Mouse (Mus musculus): ENCODE results near the gene Taok3. TPM values are rescaled to one million over a fixed set of nuclear protein-coding genes. Genes with fewer than 3 reads are reported as not detected.

Taok3 gene
- polyA plus RNA-seq, 1 experiment from 2014 or later, result 19.7 TPM

DNA sequence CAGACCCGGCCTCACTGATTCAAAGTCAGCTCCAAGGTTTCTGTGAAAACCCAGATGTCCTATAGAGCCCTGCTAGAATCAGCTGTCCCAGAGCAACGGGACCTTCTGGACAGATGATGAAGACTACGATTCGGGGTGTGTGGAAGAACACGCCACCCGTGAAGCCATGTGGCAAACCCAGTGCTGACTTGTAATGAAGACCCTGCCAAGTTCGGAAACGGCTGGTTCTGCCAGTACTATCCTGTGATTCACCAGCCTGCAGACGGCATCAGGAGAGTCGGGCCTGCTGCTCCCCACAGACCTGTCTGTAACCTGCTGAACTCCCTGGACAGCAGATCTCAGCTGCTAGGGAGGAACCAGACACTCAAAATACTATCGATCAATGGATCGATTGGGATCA lies 15.6 kb upstream of the Taok3 start:
- WGBS, result 92% methylated on average over 12 of the region's 12 CpGs
- Histone ChIP-seq H3K36me3 (ENCODE audit: control insufficient read depth, insufficient read depth, low read length) (peaks cover 28% of the 10 kb centered on the region), H3K4me1 (ENCODE audit: control insufficient read depth, insufficient read depth, low read length) (no peaks in the 10 kb centered on the region)

DNA sequence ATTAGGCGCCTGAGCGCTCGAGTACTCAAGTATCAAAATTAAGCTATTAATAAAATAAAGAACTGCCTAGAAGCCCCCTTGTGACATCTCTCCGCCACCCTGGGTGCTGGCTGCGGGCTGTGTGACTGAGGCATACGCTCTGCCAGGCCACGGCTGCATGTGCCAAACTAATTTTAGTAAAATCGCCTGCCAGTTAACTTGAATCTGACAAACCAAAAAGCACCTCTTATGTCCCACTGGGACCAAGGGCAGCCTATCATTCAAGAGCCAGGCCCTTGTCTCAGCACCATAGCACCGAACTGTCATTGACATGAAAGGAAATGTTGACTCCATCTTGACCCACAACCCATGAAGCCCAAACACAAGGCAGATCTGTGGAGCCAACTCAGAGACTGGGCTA lies 14.2 kb upstream of the Taok3 start:
- Histone ChIP-seq H3K9ac (ENCODE audit: low read length) (no peak overlapping the region), H3K4me1 (ENCODE audit: control insufficient read depth, insufficient read depth, low read length) (no peaks in the 10 kb centered on the region), H3K4me3 (ENCODE audit: low read depth, low read length) (no peak overlapping the region), H3K27ac (ENCODE audit: low read depth, low read length) (no peak overlapping the region), H3K27me3 (ENCODE audit: control insufficient read depth, insufficient read depth, low read length) (no peaks in the 10 kb centered on the region), H3K9me3 (ENCODE audit: control insufficient read depth, low read length) (no peaks in the 10 kb centered on the region), H3K36me3 (ENCODE audit: control insufficient read depth, insufficient read depth, low read length) (peaks cover 20% of the 10 kb centered on the region), H3K4me2 (no peak overlapping the region)
- WGBS, result 97% methylated on average over 9 of the region's 9 CpGs
- DNase-seq (ENCODE audit: low spot score, missing footprints), result peak; percentile 41
- ATAC-seq (ENCODE audit: low FRiP score), result no peak

More for the DNA sequence above, 15.6 kb upstream of the Taok3 start:
- no peaks in the 10 kb centered on the region for H3K9me3 ChIP-seq (ENCODE audit: control insufficient read depth, low read length)
- no peaks in the 10 kb centered on the region for H3K27me3 ChIP-seq (ENCODE audit: control insufficient read depth, insufficient read depth, low read length)
- no peak overlapping the region for H3K4me3 ChIP-seq (ENCODE audit: low read depth, low read length)
- DNase-seq (ENCODE audit: low spot score, missing footprints), result peak; percentile 28
- no peak for ATAC-seq (ENCODE audit: low FRiP score)
- no peak overlapping the region for H3K27ac ChIP-seq (ENCODE audit: low read depth, low read length)
- H3K9ac ChIP-seq (ENCODE audit: low read length), result no peak overlapping the region
- no peak overlapping the region for H3K4me2 ChIP-seq

DNA sequence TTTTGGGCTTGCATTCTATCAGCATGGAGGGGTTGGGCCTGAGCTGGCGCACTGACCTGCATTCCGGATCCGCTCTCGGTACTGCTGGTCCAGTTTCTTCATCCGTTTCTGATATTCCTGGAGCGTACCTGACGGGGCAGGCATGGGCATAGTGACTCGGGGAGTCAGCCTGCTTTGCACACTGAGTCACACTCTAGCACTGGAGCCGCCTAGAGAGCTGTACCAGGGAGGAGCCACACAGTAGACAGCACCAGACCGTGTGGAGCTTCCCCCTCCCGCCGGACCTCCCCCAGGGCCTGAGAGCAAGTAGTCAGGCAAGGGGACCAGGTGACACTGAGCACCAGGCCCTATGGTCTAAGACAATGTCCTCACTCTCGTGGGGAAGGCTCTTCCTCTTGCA lies 11.6 kb upstream of the Taok3 start:
- Histone ChIP-seq H3K4me3 (ENCODE audit: low read depth, low read length) (no peak overlapping the region), H3K9ac (ENCODE audit: low read length) (no peak overlapping the region), H3K9me3 (ENCODE audit: control insufficient read depth, low read length) (no peaks in the 10 kb centered on the region), H3K27ac (ENCODE audit: low read depth, low read length) (no peak overlapping the region), H3K27me3 (ENCODE audit: control insufficient read depth, insufficient read depth, low read length) (no peaks in the 10 kb centered on the region), H3K4me1 (ENCODE audit: control insufficient read depth, insufficient read depth, low read length) (no peaks in the 10 kb centered on the region), H3K36me3 (ENCODE audit: control insufficient read depth, insufficient read depth, low read length) (peaks cover 33% of the 10 kb centered on the region), H3K4me2 (no peak overlapping the region)
- DNase-seq (ENCODE audit: low spot score, missing footprints), result no peak
- WGBS, result 97% methylated on average over 13 of the region's 13 CpGs
- no peak for ATAC-seq (ENCODE audit: low FRiP score)

DNA sequence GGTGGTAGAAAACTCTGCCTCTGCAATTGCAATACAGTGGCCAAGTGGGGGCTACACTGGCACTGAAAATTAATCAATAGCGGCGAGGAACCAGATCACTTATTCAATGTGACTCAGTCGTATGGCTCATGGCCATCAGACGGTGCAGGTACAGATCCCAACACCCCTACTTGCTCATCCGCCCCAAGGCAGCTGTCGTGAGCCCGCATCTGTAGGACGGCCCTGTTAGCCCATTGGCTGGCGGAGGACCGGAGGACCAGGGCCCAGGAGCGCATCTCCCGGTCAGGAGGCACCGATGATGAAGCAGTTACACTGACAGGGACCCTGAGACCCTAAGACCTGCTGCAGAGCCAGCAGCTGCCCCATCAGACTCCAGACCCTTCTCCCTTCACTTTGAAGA lies 11.2 kb upstream of the Taok3 start:
- Histone ChIP-seq H3K4me2 (no peak overlapping the region), H3K27me3 (ENCODE audit: control insufficient read depth, insufficient read depth, low read length) (no peaks in the 10 kb centered on the region), H3K36me3 (ENCODE audit: control insufficient read depth, insufficient read depth, low read length) (peaks cover 33% of the 10 kb centered on the region), H3K4me1 (ENCODE audit: control insufficient read depth, insufficient read depth, low read length) (no peaks in the 10 kb centered on the region), H3K9me3 (ENCODE audit: control insufficient read depth, low read length) (no peaks in the 10 kb centered on the region), H3K9ac (ENCODE audit: low read length) (no peak overlapping the region), H3K4me3 (ENCODE audit: low read depth, low read length) (no peak overlapping the region), H3K27ac (ENCODE audit: low read depth, low read length) (no peak overlapping the region)
- no peak for DNase-seq (ENCODE audit: low spot score, missing footprints)
- no peak for ATAC-seq (ENCODE audit: low FRiP score)
- 96% methylated on average over 13 of the region's 13 CpGs for WGBS

DNA sequence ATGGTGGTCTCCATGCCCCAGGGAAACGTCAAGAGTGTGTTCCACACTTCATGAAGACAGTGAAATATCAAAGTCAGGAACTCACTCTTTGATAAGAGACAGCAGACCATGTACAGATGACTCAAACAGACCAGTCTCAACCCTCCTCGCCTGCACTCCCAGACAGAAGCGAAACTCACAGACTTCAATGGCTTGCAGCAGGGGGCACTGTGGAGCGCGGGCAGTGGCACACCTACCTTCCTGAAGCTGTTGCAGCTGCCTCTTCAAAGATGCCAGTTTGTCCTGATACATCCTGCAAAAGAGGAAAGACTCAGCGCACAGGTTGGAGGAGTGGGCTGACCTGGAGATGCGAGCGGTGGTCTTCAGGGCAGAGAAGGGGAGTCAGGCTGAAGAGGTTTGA lies 10.4 kb upstream of the Taok3 start:
- Histone ChIP-seq H3K9me3 (ENCODE audit: control insufficient read depth, low read length) (no peaks in the 10 kb centered on the region), H3K4me1 (ENCODE audit: control insufficient read depth, insufficient read depth, low read length) (no peaks in the 10 kb centered on the region), H3K4me2 (no peak overlapping the region), H3K36me3 (ENCODE audit: control insufficient read depth, insufficient read depth, low read length) (peaks cover 30% of the 10 kb centered on the region), H3K9ac (ENCODE audit: low read length) (no peak overlapping the region), H3K27me3 (ENCODE audit: control insufficient read depth, insufficient read depth, low read length) (no peaks in the 10 kb centered on the region), H3K27ac (ENCODE audit: low read depth, low read length) (no peak overlapping the region), H3K4me3 (ENCODE audit: low read depth, low read length) (no peak overlapping the region)
- 86% methylated on average over 8 of the region's 8 CpGs for WGBS
- DNase-seq (ENCODE audit: low spot score, missing footprints) (peak; percentile 83), ATAC-seq (ENCODE audit: low FRiP score) (no peak)

DNA sequence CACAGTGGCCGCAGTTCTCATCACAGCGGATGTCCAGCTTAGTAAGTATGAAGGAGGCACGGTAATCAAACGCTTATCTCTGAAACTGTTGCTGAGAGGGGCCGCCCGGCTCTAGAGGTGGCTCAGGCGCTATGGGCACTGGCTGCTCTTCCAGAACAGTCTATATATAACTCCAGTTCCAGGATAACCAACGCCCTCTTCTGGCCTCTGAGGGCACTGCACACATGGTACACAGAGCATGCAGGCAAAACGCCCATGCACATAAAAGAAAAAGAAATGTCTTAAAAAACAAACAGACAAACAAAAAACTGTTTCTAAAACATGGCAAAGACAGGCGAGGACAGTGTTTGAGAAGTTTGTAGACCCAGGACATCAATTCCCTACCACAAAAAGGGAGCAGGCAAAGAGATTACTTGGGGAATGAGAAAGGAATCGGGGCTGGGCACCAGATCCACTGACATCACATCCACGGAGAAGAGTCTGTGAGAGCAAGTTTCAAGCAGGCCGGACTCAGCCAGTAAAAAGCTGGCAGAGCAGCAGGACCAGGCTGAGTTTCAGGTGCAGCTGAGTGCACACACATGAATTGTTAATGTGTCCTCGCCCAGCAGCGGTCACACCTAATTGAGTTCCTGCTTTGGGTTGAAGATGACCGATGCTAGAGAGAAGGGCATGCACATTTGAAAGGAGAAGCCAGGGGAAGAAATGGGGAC lies 8.7 kb upstream of the Taok3 start:
- Histone ChIP-seq H3K4me1 (ENCODE audit: control insufficient read depth, insufficient read depth, low read length) (no peaks in the 10 kb centered on the region), H3K27me3 (ENCODE audit: control insufficient read depth, insufficient read depth, low read length) (no peaks in the 10 kb centered on the region), H3K4me2 (no peak overlapping the region), H3K4me3 (ENCODE audit: low read depth, low read length) (no peak overlapping the region), H3K9me3 (ENCODE audit: control insufficient read depth, low read length) (no peaks in the 10 kb centered on the region), H3K36me3 (ENCODE audit: control insufficient read depth, insufficient read depth, low read length) (peaks cover 23% of the 10 kb centered on the region), H3K9ac (ENCODE audit: low read length) (no peak overlapping the region), H3K27ac (ENCODE audit: low read depth, low read length) (no peak overlapping the region)
- ATAC-seq (ENCODE audit: low FRiP score) (no peak), DNase-seq (ENCODE audit: low spot score, missing footprints) (peak; percentile 57)
- 91% methylated on average over 16 of the region's 16 CpGs for WGBS

DNA sequence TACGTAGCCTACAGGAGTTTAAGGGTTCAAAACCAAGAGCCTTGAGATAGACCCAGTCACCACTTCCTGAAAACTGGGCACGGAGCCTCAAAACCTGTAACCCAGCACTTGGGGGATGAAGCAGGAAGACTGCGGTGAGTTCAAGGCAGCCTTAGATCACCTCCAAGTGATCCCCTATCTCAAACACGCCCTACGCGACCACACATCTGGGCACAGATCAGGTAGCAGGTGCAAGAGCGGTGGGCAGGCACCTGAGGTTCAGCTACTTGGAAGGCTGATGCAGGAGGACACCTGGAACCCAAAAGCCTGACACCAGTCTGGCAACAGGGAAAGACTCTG lies 8.2 kb upstream of the Taok3 start:
- Histone ChIP-seq H3K27me3 (ENCODE audit: control insufficient read depth, insufficient read depth, low read length) (no peaks in the 10 kb centered on the region), H3K9me3 (ENCODE audit: control insufficient read depth, low read length) (no peaks in the 10 kb centered on the region), H3K4me2 (no peak overlapping the region), H3K27ac (ENCODE audit: low read depth, low read length) (no peak overlapping the region), H3K9ac (ENCODE audit: low read length) (no peak overlapping the region), H3K4me3 (ENCODE audit: low read depth, low read length) (no peak overlapping the region), H3K36me3 (ENCODE audit: control insufficient read depth, insufficient read depth, low read length) (peaks cover 21% of the 10 kb centered on the region), H3K4me1 (ENCODE audit: control insufficient read depth, insufficient read depth, low read length) (no peaks in the 10 kb centered on the region)
- DNase-seq (ENCODE audit: low spot score, missing footprints), result no peak
- ATAC-seq (ENCODE audit: low FRiP score), result no peak
- 96% methylated on average over 7 of the region's 7 CpGs for WGBS

DNA sequence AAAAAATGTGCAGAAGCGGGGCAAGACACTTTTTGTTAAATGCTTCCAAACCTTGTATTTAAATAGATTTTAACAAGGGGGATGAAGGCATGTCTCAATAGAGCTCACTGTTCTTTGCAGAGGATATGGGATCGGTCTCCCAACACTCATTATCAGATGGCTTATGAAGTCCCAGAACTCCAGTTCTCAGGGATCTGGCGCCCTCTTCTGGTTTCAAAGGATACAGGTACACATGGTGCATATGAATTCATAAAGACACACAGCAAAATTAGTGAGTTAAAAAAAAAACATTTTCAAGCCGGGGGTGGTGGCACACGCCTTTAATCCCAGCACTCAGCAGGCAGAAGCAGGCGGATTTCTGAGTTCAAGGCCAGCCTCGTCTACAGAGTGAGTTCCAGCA lies 6.6 kb upstream of the Taok3 start:
- Histone ChIP-seq H3K4me2 (no peak overlapping the region), H3K36me3 (ENCODE audit: control insufficient read depth, insufficient read depth, low read length) (peaks cover 12% of the 10 kb centered on the region; the same call in 1 of the 2 replicates), H3K9ac (ENCODE audit: low read length) (no peak overlapping the region), H3K9me3 (ENCODE audit: control insufficient read depth, low read length) (no peaks in the 10 kb centered on the region), H3K27me3 (ENCODE audit: control insufficient read depth, insufficient read depth, low read length) (no peaks in the 10 kb centered on the region), H3K4me3 (ENCODE audit: low read depth, low read length) (no peak overlapping the region), H3K4me1 (ENCODE audit: control insufficient read depth, insufficient read depth, low read length) (no peaks in the 10 kb centered on the region), H3K27ac (ENCODE audit: low read depth, low read length) (no peak overlapping the region)
- ATAC-seq (ENCODE audit: low FRiP score), result no peak
- 92% methylated on average over 7 of the region's 7 CpGs for WGBS
- peak; percentile 65 for DNase-seq (ENCODE audit: low spot score, missing footprints)

DNA sequence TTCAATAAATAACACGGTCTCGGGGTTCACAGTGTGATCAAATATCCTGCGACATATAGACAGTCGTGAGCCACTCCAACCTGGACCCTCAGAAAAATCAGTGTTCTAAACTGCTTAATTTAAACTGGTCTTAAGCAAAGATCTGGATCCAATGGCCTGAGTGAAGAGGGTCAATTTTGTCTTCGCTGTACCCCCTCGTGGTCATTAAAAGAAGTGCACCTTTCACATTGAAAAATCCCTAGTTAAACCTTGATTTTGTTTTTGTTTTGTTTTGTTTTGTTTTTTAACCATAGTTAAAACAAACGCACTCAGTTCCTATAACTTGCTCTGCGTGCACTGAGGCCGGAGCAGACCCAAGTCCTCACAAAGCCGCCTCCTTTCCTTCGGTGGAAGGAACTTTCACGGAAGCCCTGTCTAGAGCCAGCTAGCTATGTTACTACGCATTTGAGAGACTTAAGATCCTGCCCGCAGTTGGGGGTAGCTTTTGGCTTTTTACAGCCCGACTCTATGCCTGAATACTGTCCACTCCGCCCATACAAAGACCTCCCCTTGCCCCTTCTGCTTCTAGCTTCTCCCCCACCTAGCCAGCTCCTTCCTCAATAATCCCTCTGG lies 5.2 kb upstream of the Taok3 start:
- Histone ChIP-seq H3K4me2 (peak overlapping the region; percentile 88), H3K9ac (ENCODE audit: low read length) (peak overlapping the region; percentile 87), H3K4me1 (ENCODE audit: control insufficient read depth, insufficient read depth, low read length) (peaks cover 3% of the 10 kb centered on the region; the same call in 1 of the 2 replicates), H3K36me3 (ENCODE audit: control insufficient read depth, insufficient read depth, low read length) (peaks cover 12% of the 10 kb centered on the region; the same call in 1 of the 2 replicates), H3K27me3 (ENCODE audit: control insufficient read depth, insufficient read depth, low read length) (no peaks in the 10 kb centered on the region), H3K27ac (ENCODE audit: low read depth, low read length) (no peak overlapping the region), H3K4me3 (ENCODE audit: low read depth, low read length) (peak overlapping the region; percentile 98), H3K9me3 (ENCODE audit: control insufficient read depth, low read length) (no peaks in the 10 kb centered on the region)
- WGBS, result 7% methylated on average over 16 of the region's 16 CpGs
- DNase-seq (ENCODE audit: low spot score, missing footprints) (no peak), ATAC-seq (ENCODE audit: low FRiP score) (no peak)

All from midbrain, embryonic 11.5 days (tissue).